Mouse (Mus musculus) heart, adult 11 months (tissue): ENCODE data around the gene Chga.

Experiments
- DNase-seq: peaks from one replicate; pipeline ENCODE4 v3.0.0; 2022

The Chga gene

DNA sequence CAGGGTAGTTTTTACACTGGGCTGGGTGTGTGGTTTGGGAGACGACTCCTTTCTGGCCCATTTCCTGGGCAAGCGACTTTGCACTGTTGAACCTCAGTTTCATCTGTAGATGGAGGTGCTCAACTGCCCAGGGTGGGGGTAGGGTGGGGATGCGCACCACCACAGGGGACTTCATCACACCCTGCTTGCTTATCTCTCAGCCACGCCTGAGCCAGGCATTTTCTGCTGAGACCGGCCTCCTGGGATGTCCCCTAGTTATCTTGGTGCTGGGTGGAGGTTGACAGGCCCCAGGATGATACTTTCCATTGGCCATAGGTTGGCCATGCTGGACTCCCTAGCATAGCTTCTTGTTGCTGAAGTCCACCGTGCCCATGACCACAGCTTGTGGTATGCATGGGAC is 10.3 kb downstream of the Chga start:
- no peak for DNase-seq

DNA sequence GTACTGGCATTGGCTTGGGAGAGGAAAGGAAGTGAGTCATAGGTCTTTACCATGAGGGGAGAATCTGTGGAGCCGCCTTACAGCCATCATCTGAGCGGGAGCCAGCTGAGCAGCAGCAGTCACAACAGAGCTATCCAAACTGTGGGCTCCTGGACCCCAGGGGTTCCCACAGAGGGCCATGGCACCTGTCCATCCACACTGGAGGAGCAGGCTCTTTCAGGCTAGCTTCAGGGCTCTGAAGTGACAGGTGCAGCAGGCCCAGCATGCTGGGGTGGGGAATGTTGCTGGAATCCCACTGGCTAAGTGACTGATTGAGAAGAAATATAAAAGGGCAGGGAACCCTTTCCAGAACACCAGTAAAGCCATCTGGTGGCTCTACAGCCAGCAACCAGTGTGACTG is 12.2 kb downstream of the Chga start:
- no peak for DNase-seq

DNA sequence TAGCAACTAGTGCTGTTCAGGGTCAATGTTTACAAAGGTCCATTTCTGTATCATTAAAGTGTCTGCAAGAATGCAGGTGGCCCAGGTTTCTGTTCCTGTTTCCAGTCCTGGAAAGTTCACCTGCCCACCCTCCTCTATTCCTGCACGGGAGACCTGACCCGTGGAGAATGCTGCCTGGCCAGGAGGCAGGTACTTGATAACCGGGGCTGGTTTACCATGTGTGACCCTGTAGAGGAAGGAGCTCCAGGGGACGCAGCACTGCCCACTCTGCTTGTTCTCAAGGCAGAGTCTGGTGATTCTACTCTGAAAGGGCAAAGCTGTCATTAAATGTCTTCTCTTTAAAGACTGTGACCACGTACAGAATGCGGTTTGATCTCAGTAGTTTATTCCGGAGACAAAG is 13.4 kb downstream of the Chga start:
- DNase-seq, result no peak

DNA sequence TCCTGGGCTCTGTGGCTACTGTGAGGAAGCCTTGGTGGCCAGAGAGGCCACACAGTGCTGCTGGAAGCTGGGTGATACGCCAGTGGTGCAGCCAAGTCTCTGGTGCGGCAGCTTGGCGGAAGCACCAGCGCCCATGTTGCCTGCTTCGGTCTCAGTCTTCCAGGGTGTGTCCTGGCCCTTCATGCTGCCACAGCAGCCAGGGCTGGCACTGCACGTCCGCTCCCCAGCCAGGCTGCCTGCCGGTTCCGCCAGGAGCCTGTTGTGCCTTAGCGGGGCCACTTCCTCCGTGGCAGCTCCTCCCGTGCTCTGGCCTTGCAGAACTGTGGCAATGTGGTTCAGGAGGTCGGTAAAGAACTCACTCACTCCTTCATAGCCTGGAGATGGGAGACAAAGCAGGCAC is 15.3 kb downstream of the Chga start:
- DNase-seq, result no peak

DNA sequence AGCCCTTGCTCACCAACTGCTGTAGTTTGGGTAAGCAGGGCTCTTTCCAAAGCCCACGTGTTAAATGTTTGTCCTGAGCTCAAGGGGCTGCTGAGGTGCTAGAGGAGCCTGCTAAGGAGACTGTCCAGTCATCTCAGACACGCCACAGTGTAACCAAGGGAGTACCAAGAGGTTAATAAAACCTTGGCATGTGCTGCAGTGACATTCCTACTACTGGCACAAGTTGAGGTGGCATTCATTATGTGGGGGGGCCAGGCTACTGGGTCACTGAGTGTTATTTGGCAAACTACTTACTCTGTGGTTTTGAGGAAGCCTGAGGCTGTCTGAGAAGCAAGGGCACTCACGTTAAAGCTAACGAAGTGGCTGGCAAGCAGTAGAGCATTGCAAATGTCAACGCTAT is 16.0 kb downstream of the Chga start:
- no peak for DNase-seq

DNA sequence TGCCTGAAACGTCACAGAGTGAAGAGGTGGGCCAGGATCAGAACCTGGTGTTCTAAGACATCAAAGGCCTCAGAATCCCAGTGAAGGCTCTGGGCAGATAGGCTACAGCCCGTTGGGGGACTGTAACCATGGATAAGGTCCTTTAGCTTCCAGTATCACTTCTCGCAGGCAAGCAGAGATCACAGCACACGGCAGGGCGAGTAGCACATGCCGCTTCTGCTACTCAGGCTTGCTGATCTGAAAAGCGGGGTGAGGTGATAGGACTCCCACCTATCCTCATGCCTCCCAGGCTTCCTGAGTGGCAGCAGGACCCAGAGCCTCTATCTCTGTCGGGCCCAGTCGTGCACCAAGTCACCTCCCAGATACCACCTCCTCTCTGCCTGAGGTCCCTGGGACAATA is 16.9 kb downstream of the Chga start:
- no peak for DNase-seq

DNA sequence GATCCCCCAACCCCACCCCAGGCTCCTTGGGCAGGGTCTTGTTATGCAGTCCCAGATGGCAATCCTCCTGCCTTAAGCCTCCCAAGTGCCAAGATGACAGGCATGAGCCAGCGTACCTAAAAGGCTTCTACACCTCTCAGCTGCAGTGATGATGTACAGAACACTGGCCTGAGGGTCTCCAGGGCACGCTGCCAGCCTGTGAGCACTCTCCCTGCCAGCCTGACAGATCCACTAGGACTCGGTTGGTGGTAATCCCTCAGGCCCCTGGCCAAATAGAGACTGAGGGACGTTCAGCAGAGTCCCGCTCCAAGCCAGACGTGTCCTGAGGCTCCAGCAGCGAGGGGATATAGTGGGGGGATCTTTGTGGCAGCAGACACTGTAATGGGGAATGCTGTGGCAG is 18.3 kb downstream of the Chga start:
- DNase-seq, result no peak

DNA sequence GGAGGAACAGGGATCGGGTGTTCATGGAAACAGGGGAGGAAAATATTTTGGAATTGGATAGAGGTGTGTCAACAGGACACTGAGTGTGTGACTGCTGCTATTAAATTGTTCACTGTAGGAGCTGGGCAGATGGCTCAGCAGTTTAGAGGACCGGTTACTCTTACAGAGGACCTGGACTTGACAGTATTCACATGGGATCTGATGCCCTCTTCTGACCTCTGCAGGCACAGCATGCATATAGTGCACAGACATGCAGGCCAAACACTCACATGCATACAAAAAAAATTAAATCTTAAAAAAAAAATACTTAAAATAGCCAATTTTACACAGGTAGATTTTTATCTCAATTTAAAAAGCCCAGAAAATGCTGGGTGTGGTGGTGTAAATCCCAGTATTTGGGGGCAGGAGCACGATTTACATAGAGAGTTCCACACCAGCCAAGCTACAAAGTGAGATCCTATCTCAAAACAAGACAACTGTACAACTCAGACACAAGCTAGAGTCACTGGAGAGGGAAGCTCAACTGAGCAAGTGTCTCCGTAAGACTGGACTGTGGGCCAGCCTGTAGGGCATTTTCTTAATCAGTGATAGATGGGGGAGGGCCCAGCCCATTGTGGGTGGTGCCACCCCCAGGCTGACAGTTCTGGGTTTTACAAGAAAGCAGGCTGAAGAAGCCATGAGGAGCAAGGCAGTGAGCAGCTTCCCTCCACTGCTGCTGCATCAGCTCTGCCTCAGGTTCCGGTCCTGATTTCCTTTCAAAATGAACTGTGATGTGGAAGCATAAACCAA is 21.0 kb downstream of the Chga start:
- DNase-seq, result no peak

DNA sequence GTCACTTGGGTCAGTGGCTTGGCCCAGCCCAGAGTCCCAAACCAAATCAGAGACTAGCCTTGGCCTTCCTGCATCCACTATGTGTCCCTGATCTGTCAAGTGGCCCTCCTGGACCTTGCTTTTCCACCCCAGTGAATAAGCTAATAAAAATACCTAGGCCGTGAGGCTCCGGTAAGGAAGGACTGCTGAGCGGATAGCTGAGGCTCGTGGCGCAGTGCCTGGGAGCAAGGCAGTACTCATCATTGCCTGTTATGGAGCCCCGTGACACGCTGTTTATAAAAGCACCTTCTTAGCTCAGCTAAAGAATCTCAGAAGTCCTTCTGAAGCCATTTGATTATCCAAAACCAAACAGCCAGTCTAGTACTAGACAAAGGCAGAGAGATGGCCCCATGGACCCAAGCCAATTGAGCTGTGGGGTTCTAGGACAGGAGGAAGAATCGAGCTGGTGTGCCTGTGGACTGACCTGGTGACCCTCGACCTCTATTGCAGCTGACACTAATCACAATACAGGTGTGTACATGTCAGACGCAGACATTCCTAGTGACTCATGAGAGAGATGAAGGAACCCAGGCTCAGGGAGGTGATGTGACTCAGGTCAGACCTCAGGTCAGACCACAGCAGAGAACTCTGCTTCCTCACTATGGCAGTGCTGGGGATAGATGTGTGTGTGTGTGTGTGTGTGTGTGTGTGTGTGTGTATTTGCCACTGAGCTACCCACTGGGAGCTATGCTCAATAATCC is 22.1 kb downstream of the Chga start:
- DNase-seq, result no peak

DNA sequence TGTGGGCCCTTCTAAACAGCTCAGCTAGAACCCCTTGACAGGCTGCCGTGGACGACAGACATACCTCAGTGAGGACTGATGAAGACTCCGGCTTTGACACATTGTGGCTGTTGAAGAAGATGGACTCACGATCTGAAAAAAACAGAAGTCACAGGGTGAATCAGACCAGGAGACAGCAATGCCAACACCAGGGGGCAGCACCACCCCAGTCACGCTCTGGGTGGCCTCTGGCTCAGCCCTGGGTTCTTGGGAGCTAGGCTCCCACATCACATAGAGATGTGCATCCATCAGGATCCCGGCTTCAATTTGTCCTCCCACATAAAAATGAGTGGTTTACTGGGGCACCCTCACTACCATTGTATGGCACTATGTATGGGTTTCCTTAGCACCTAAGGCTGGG is 24.3 kb downstream of the Chga start:
- DNase-seq, result peak; percentile 94

DNA sequence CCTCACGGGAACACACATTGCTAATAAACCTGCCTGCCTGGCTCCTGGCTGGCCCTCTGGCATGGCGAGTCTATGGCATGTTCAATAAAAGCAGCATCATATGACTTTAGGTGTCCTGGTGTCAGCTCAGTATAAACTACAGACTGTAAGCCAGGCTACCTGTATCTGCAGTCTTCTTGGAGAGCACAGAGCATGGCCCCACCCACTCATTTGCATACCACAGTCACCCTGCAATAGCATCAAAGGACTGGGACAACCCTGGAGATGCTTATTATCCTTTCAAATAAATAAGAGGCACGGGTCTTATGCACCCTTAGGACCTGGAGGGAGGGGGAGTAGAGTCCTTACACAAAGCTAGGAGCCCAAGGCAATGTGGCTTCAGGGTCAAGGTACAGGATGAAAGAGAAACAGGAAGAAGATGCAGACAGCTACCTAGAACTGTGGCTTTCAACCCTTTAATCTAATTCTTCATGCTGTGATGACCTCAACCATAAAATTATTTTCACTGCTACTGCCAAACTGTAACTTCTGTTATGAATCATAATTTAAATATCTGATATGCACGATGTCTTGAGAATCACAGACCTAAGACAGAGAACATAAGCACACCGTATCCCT is 26.9 kb downstream of the Chga start:
- DNase-seq, result no peak

DNA sequence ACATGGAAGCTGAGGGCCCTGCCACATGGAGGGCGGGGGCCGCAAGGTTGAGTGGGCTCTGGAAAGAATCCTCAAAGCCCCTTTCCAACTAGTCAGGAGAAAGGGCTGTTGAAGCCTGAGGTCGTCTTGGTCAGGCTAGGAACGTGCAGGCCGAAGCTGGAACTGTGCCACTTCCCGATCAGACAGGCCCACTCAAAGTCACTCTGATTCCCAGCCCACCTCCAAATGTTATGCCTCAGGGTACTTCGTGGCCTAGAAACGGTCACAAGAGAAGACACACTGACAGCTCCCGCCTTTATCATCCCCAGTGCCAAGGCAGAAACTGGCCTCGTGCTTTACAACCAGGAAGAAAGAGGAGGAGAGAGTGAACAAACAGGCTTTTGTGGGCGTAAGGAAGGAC is 27.7 kb downstream of the Chga start:
- no peak for DNase-seq

DNA sequence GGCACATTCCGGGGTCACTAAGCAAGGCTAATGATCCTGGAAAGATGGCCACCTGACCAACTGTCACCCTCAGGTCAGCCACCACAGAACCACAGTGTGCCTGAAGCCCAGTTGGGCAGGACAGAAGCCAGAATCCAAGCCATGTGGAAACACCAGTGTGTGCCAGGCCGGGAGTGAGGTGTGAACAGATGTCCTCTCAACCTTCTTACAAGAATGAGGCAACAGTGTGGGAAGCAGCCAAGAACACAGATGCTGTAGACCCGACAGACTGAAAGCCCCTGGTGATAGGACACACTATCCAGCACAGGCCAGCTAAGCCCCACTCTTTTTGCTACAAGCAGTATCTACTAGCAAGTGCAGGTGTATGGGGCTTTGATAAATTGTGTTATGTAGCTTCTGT is 30.6 kb downstream of the Chga start:
- DNase-seq, result peak; percentile 98

DNA sequence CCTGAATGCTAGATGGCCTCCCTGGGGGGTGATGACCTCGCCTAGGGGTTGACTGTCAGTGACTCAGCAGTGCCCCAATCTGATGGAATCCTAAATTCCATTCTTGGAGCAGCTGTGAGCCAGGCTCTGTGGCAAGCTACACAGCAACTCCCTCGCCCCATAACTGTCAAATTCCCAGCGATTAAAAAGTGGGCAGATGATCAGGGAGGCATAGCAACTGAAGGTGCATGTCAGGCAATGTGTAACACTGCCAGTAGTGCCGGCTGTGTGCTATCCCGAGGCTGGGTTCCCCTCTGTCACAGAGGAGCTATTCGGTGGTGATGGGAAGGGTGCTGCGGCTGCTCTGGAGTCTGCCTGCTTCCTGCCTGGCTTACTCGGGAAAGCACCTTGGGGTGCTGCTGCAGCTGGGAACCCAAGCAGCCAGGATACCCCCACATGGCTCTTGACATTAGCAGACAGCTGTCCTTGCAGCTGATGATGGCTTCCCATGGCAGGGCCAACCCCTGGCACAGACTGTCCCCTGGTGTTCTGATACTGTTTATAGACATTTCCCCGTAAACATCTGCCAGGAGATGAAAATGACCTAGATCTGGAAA is 31.6 kb downstream of the Chga start:
- peak; percentile 98 for DNase-seq

DNA sequence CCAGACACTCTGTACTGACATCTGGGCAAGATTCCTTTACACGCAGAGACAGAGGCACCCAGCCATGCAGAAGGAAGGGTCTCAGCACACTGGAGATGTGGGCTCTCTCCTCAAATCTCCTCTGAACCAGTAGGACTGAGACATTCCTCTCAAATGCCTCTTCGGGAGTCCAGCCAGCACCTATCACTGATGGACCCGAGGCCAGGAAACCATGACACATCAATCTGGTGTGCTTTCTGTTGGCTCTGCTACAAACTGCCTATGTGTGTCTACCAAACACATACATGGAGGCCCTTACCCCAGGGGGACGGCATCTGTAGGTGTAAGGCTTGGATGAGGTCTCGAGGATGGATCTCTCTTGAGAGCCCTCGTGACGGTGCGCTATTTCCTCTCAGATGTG is 32.3 kb downstream of the Chga start:
- no peak for DNase-seq

DNA sequence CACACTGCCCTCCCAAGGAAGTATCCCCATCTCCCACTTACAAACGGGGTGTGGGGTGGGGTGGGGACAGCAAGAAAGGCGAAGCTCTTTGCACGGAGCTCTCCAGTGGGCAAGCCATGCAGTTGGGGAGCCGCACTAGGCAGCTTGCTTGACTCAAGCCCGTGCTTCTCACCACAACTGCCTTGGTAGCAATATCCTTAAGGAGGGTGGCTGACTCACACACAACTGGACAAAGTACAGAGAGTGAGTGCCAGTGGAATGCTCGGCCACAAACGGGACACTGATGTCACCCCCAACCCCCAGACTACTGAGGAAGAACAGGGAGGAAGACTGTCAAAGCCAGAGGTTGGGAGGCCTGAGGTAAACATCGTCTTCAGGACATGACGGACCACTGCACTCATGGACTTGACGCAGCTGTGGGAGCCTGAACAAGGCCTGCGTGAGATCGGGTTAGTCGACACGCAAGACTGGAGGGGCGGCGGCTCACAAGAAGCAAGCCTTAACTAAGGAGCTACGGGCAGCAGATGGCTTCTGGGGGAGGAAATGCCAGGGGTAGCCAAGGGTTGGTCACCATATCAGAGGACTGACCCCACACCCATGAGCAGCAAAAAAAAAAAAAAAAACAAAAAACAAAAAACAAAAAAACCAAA is 36.1 kb downstream of the Chga start:
- no peak for DNase-seq

DNA sequence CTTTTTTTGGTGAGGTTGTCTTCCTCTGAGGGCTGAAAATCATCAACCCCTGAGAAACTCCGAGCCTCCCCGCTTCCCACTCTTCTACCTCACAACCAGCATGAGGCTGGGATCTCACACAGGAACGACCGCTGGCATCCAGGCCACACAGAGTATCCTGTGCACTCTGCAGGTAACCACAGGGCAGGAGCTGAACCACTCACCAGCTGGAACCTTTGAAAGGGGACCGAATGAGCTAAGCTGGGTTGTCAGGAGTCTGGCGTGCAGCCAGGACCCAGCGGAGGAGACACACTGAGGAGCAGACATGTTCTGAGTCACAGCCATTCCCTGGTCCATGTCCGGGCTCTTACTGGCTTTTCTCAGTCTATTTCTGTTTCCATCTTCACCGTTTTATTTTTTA is 38.9 kb downstream of the Chga start:
- DNase-seq, result peak; percentile 91

DNA sequence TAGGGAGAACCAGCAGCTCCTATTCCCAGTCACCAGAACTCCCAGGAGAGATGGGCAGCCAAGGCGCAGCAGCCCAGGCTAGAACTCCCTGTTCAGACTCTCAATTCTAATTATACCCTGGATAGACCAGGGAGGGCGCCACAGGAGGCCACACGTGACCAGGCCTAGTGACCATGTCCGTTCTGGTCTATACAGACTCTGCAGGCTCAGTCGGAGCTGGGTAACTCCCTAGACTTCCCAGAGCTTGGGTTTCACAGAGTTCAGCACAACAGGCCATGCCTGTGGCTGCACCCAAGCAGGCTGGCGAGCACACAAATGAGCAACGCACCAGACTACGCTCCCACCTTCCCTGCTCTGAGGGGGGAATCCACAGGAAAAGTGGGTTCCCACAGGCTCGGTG is 39.9 kb downstream of the Chga start:
- DNase-seq, result no peak

DNA sequence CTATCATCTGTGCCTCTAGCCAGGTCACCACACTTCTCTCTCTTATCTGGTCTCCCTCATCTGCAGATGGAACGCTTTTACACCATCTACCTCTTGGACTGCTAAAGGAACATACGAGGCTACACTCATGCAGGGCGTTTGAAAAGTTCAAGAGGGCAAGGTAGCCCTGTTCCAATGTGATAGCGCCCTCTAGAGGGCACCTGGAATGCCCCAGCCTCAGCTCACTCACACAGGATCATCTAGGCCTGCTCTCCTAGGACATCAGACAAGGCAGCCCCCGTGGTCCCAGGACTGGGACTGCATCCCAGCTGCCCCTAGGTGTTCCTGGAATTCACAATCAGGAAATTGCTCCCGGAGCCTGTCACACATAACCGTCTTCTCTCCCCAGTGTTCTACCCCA is 41.6 kb downstream of the Chga start:
- DNase-seq, result no peak

DNA sequence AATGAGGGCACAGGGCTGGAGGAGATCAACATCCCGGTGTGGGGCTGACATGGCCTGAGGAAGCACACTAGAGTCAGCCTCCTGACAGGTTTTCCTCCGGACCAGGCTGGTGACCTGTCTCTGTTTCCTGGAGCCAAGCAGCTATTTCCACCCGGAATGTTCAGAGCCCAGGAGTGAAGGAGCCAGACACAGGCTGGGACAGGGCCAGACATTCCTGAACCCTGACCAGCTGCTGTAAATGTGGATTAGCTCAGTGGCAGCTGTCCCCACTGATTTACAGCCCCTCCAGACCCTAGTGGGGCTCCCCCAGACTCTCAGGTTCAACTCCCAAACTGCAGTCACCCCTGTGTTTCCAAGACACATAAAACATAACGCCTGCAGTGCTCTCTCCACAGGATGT is 42.7 kb downstream of the Chga start:
- DNase-seq, result peak; percentile 97

DNA sequence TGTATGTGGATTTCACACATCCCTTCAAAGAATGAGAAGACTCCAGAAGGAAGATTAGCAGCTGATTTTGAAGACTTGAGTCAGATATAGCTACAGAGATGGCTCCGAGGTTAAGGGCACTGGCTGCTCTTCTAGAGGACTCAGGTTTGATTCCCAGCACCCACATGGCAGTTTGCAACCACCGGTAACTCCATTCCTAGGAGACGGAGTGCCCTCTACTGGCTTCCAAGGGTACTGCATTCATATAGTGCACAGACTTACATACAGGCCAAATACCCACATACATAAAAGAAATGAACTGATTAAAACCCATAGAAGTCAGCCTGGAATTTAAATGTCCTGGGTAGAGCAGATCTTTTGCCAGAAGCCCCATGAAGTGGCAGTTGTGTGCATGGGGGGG is 43.8 kb downstream of the Chga start:
- DNase-seq, result no peak

DNA sequence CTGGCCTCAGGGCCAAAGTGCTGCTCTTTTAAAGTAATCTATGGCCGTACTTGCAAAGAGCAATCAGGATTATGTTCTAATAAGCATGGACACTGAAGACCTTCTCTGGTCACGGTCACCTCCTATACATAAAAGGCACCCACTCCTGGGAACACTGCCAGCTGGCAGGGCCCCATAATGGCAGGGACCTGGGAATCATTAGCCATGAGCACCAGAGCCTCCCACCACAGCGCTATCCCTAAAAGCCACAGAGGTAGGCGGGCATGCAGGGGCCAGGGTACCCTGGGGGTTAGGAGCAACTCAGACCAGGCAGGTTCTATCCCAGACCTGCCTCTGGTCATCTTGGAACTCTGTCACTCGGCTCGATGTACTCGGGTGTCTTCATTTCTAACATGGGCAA is 45.0 kb downstream of the Chga start:
- peak; percentile 89 for DNase-seq

DNA sequence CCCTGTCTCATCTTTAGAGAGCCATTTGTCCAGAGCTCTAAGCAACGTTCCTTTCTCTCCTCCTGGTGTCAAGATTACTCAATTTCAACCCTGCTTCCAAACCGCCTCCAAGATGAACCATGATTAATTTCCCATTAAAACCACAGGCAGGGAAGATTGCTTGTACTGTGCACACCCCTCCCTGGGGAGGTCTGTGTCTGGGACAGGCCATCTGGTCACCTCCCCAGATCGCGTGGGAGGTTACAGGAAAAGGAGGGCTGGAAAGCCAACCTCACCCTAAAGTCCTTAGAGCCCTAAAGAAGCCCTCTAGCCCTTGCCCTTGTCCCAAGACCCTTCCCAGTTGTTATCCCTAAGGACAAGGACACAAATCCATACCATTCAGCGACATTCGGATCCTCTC is 45.6 kb downstream of the Chga start:
- DNase-seq, result peak; percentile 95
